Mouse (Mus musculus): ENCODE results near the gene Trim31.

The Trim31 gene

GRCm38 (mm10) chr17:36897065-36897464 lies 853 bp upstream of the Trim31 start:
- no peak for DNase-seq

- DNase-seq, result no peak
Observed at GRCm38 (mm10) chr17:36899376-36899775, 1.5 kb downstream of the Trim31 start.

DNA sequence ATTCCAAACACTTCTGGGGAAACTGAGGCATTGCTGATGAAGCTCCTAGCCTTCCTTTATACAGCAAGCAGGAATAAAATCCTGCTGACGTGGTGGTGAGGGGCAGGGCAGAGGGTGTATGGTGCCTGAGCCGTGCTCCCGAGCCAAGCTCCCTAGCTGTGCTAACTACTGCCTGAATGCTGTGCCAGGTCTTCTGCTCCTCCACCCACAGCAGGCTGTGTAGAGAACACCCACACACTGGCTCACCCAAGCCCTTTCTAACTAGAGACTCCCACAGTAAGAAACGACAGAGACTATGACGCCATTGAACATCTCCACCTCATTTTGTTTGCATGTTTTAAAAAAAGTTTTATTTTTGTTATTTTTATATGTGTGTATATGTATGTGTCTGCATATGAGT lies 2.1 kb downstream of the Trim31 start:
- no peak for DNase-seq

- no peak for DNase-seq
Observed at GRCm38 (mm10) chr17:36900691-36901090, 2.8 kb downstream of the Trim31 start.

GRCm38 (mm10) chr17:36903651-36904050 lies 5.7 kb downstream of the Trim31 start:
- DNase-seq, result no peak

GRCm38 (mm10) chr17:36908235-36908634 lies 10.3 kb downstream of the Trim31 start:
- DNase-seq, result no peak

DNA sequence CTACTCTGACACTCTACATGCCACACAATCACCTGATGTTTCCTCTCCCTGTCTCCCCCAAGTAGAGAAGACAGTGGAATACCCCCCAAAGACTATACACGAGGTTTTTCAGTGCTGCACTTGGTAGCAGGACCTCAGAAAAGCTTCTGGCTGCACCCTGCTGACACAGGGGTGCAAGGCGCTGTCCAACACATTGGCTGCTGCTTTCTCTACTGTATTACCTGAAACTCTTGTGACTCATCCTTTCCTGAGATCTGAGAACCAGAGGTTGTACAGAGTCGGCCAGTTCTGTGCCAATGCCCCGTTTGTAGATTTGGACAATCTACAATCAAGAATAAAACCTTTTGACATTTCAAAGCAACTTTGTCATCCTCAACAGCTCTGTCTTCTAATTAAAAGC lies 11.9 kb downstream of the Trim31 start:
- DNase-seq, result no peak

- DNase-seq, result no peak
Observed at GRCm38 (mm10) chr17:36912031-36912430, 14.1 kb downstream of the Trim31 start.

DNA sequence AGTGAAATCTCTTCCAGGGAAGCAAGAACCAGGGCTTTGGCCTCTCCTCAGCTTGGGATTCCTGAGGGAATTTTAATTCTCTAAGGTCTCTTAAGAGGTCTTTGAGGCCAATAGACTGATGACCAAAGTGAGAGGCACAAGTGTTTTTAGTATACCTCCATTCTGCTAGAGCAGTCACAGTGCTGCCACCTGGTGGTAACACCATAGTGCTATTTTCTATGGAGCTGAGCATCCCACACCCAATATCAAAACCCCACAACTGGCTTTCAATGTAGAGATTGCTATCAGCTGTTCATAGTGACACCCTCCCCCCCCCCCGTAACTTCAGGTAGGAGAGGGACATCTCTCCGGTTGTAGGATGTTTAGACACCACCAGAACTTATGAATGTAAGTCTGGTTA lies 16.2 kb downstream of the Trim31 start:
- DNase-seq, result peak; percentile 83 to 93

- DNase-seq, result peak; percentile 61 to 85
Observed at GRCm38 (mm10) chr17:36915076-36915475, 17.2 kb downstream of the Trim31 start.

DNA sequence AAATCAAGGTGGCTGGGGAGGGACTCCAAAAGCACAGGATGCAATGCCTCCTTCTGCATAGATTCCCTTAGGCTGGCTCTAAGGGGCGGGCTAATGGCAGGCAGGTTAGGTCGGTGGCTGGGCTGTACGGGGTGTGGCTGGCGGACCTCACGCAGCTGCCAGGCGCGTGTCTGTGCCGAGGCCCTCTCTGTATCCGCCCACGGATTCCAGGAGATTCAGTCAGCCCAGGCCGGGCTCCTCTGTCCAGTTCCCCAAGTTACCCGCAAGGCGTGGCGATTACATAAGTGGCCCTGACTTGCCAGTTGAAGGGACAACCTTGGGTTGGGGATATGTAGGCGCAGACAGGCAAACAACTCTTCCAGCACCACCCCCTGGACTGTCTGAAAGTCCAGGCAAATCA lies 22.3 kb downstream of the Trim31 start:
- DNase-seq, result peak in 1 of 2 experiments; percentile 40

DNA sequence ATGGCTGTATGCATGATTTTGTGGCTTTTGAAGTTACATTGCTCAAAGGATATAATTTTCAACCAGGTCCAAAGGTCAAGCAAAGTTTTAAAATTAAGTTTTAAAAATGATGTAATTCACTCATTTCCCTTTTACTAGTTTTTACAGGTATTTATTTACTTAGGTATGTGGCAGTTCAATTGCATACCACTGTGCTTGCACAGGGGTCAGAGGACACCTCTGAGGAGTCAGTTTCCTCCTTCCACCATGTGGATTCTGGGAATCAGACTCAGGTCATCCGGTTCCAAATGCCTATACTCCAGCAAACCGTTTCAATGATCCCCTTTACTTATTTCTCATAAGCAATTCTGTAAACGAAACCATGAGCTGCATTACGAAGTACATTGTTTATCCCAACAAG lies 24.8 kb downstream of the Trim31 start:
- no peak for DNase-seq

- DNase-seq, result no peak
Observed at GRCm38 (mm10) chr17:36923491-36923890, 25.6 kb downstream of the Trim31 start.

DNA sequence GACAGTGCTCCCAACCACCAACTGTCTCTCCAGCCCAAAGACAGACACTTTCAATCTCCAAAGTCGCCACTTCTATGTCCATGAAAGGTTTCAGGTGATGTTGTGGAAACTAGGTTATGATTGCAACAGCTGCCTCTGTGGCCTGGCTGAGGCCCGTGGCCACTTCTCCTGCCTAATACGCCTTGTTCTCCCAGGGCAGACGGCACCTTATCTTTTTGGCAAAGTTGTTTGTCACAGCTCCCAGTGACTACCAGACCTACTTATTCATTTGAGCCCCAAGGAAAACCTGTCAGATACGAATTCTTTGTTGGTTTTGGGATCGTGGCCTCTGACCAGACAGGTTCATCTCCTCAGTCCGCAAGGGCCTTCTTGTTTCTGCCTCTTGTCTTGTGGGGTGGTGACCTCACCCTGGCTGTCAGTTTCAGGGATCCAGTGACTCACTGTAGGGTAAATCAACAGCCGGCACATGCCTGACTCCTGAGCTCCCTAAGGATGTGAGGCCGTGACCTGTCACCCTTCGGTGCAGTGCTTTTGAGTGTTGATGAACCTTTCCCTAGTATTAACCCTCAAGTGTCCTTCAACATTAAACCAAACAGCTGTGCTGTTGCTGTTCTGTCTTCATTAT lies 29.7 kb downstream of the Trim31 start:
- DNase-seq, result no peak

DNA sequence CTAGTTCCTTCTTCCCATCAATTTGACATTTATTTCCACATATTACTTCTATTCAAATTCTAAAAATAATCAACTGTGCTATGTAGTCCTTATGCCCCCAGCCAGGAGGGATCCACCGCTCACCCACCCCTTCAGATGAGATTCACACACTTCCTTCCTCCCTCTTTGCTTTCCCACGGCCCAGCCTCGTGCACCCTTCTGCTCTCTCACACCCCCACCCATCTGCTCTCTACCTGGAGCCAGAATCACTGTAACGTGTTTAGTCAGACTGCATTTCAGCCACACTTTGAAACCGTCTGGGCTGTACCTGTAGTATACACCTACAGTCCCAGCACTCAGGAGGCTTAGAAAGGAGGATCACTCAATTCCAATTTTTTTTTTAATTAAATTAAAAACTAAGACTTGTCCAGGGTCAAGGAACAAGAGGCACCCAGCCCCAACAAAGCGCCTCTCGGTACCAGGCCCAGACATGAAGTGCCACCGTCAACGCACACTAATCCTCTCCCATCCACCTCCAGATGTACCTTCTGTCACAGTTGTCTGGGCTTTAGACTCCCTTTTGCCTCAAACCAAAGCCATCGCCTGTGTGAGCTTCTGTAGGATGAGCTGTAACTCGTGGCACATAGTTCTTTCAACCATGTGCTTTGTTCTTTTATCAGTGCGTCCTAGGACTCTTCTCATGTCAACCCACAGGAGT lies 31.5 kb downstream of the Trim31 start:
- no peak for DNase-seq

DNA sequence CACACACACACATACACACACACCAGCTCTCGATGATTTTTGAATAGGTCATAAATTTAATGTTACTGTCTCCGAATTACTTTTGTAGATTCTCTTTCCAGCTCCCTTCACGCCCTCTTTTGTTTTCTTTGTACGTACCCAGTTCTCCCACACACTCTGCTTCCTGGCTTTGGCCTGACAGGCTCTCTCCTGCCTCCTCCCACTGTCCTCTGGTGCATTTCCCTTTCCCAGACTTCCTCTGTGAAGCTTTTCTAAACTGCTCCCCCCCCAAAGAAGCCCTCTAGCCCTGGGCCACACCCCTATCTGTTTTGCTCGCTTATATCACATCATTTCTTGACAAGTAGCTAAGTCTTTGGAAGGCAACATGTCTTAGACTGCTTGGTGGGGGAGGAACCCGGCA lies 32.3 kb downstream of the Trim31 start:
- peak in 1 of 2 experiments; percentile 65 for DNase-seq

- no peak for DNase-seq
Observed at GRCm38 (mm10) chr17:36931130-36931529, 33.2 kb downstream of the Trim31 start.

DNA sequence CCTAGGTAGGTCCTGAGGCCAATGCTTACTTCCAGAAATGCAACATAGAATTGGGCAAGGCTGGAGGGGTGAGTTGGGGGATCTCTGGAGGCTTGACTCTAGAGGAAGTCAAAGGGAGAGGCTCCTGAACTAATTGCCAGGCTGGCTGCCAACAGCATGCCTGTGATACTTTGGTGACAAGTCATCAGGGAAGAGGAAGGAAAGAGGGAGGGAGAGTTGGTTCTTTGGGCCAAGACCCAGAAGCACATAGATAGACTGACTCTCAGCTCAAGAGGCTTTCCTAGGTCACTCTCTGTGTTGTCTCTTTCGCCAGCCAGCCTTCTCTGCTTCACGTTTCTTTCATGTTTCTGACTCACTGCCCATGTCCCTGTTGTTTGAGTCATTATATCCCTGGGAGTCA lies 33.9 kb downstream of the Trim31 start:
- DNase-seq, result peak; percentile 68 to 79

DNA sequence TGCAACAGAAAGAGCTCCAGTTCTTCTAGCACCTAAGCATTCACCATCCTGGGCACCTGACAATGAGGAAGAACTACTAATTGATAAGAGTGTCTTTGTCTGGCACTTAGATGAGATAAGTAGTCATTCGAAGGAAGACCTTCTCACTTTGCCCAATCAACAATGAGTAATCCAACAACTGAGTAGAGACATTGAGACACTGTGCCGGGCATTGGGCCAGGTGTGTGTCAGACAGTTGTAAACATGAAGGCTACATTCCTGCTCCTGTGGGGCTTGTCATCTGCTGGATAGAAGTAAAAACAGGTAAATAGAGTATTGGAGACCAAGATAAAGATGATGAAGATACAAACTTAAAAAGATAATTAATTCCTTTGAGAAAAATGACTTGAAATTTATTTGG lies 40.1 kb downstream of the Trim31 start:
- DNase-seq, result no peak

- peak; percentile 50 to 72 for DNase-seq
Observed at GRCm38 (mm10) chr17:36942391-36942790, 44.5 kb downstream of the Trim31 start.

- peak in 1 of 2 experiments; percentile 39 for DNase-seq
Observed at GRCm38 (mm10) chr17:36942791-36943471, 45.0 kb downstream of the Trim31 start, which contains the start of gene Rnf39. Rnf39 (plus strand) TSS chr17:36942918.

GRCm38 (mm10) chr17:36943691-36944090 lies 45.8 kb downstream of the Trim31 start:
- no peak for DNase-seq

- no peak for DNase-seq
Observed at GRCm38 (mm10) chr17:36944121-36944775, 46.3 kb downstream of the Trim31 start.

Measured in kidney, postnatal 25 days (tissue).